Mouse (Mus musculus) lung, adult 2 months (tissue): ENCODE results near the gene Galnt17. TPM values are rescaled to one million over a fixed set of nuclear protein-coding genes. Genes with fewer than 3 reads are reported as not detected.

Experiments
- DNase-seq: peaks from one replicate; pipeline ENCODE4 v3.0.0; 2022
- H3K4me1 ChIP-seq: fragments of 200-500 bp; 2 replicates; pipeline ENCODE4 v1.6.1; 2011; ENCODE audit warnings: low read length; ENCODE audit not compliant: control insufficient read depth, insufficient read depth
- H3K4me3 ChIP-seq: fragments of 200-500 bp; replicated peaks from 2 replicates; pipeline ENCODE3; 2011; ENCODE audit warnings: low read depth, mild to moderate bottlenecking, control low read depth, low read length; ENCODE audit errors: extremely low read depth
- CTCF ChIP-seq: fragments of 200-500 bp; IDR thresholded peaks from 2 replicates; pipeline ENCODE4 v1.5.1; 2011; ENCODE audit warnings: mild to moderate bottlenecking, low read length, control low read depth; ENCODE audit not compliant: insufficient read depth
- POLR2A ChIP-seq: fragments of 200-500 bp; IDR thresholded peaks from 2 replicates; pipeline ENCODE4 v1.6.1; 2011; ENCODE audit warnings: low read depth, mild to moderate bottlenecking, control low read depth, low read length, borderline replicate concordance; ENCODE audit errors: extremely low read depth
- WGBS: fragments of 180-500 bp; shearing (Covaris S2); methylation state at CpG from one replicate; pipeline ENCODE4 v1.1.7; 2018; 5-methylcytosine and 5-hydroxymethylcytosine counted together
- polyA plus RNA-seq: library from polyadenylated mRNA; depleted of rRNA; stranded (reverse); fragments of >200 nt; gene quantifications from 2 replicates; pipeline ENCODE4 v1.2.3, GENCODE M21; 2012

Gene Galnt17
- polyA plus RNA-seq, 1 experiment: 2.5 TPM

- Histone ChIP-seq H3K4me1 (no peaks in the 10 kb centered on the region), H3K4me3 (no peak overlapping the region)
- TF ChIP-seq POLR2A: no peak
- TF ChIP-seq CTCF: no peak
- DNase-seq: no peak
- 34% methylated on average over 2 of the region's 2 CpGs for WGBS
These were observed 384.0 kb downstream of the Galnt17 start for GRCm38 (mm10) chr5:130924245-130924827.

GRCm38 (mm10) chr5:130919969-130920368 lies 388.3 kb downstream of the Galnt17 start:
- no peaks in the 10 kb centered on the region for H3K4me1 ChIP-seq
- DNase-seq: no peak
- no peak overlapping the region for H3K4me3 ChIP-seq
- 89% methylated on average over 7 of the region's 7 CpGs for WGBS
- no peak for TF ChIP-seq CTCF

- 63% methylated on average over 3 of the region's 3 CpGs for WGBS
- no peak overlapping the region for H3K4me3 ChIP-seq
- TF ChIP-seq POLR2A (no peak), CTCF (no peak)
- no peaks in the 10 kb centered on the region for H3K4me1 ChIP-seq
- no peak for DNase-seq
These were observed 393.7 kb downstream of the Galnt17 start for GRCm38 (mm10) chr5:130914606-130915005.

GRCm38 (mm10) chr5:130911551-130911950 lies 396.7 kb downstream of the Galnt17 start:
- no peak for DNase-seq
- no peak for TF ChIP-seq CTCF
- no peak for TF ChIP-seq POLR2A
- no peak overlapping the region for H3K4me3 ChIP-seq
- WGBS: 74% methylated on average over 2 of the region's 2 CpGs
- H3K4me1 ChIP-seq: no peaks in the 10 kb centered on the region

GRCm38 (mm10) chr5:130901736-130902135 lies 406.6 kb downstream of the Galnt17 start:
- 66% methylated on average over 3 of the region's 3 CpGs for WGBS
- Histone ChIP-seq H3K4me3 (no peak overlapping the region), H3K4me1 (no peaks in the 10 kb centered on the region)
- DNase-seq: no peak
- TF ChIP-seq POLR2A: no peak
- TF ChIP-seq CTCF: no peak

GRCm38 (mm10) chr5:130895991-130896390 lies 412.3 kb downstream of the Galnt17 start:
- TF ChIP-seq POLR2A (no peak), CTCF (no peak)
- H3K4me1 ChIP-seq: no peaks in the 10 kb centered on the region
- H3K4me3 ChIP-seq: no peak overlapping the region
- 93% methylated on average over 3 of the region's 3 CpGs for WGBS
- no peak for DNase-seq

GRCm38 (mm10) chr5:130891735-130892134 lies 416.6 kb downstream of the Galnt17 start:
- no peaks in the 10 kb centered on the region for H3K4me1 ChIP-seq
- H3K4me3 ChIP-seq: no peak overlapping the region
- DNase-seq: no peak
- WGBS: 42% methylated on average over 5 of the region's 5 CpGs
- TF ChIP-seq POLR2A (no peak), CTCF (no peak)

GRCm38 (mm10) chr5:130880331-130880730 lies 428.0 kb downstream of the Galnt17 start:
- Histone ChIP-seq H3K4me1 (no peaks in the 10 kb centered on the region), H3K4me3 (no peak overlapping the region)
- WGBS: 77% methylated on average over 5 of the region's 5 CpGs
- no peak for TF ChIP-seq CTCF
- TF ChIP-seq POLR2A: no peak
- DNase-seq: no peak

GRCm38 (mm10) chr5:130875391-130875790 lies 432.9 kb downstream of the Galnt17 start:
- Histone ChIP-seq H3K4me1 (no peaks in the 10 kb centered on the region), H3K4me3 (no peak overlapping the region)
- DNase-seq: no peak
- TF ChIP-seq POLR2A (no peak), CTCF (no peak)
- whole genome bisulfite sequencing: 87% methylated on average over 3 of the region's 3 CpGs

GRCm38 (mm10) chr5:130871086-130871485 lies 437.2 kb downstream of the Galnt17 start:
- WGBS: 50% methylated on average over 8 of the region's 8 CpGs
- Histone ChIP-seq H3K4me3 (no peak overlapping the region), H3K4me1 (no peaks in the 10 kb centered on the region)
- TF ChIP-seq CTCF (no peak), POLR2A (no peak)
- no peak for DNase-seq

- 81% methylated on average over 1 of the region's 1 CpGs for WGBS
- no peak overlapping the region for H3K4me3 ChIP-seq
- no peaks in the 10 kb centered on the region for H3K4me1 ChIP-seq
- TF ChIP-seq POLR2A: no peak
- TF ChIP-seq CTCF: peak; percentile 40; the same call in 1 of the 2 replicates
- no peak for DNase-seq
These were observed 438.4 kb downstream of the Galnt17 start for GRCm38 (mm10) chr5:130869869-130870268.
